Mouse (Mus musculus) G1E (cell line): Measurements from ENCODE around the gene Rit1.

Source experiments
- CTCF ChIP-seq: IDR thresholded peaks from 2 replicates; pipeline ENCODE4 v1.5.1; 2012; ENCODE audit warnings: low read depth, low read length, inconsistent platforms, mixed read lengths
- GATA1 ChIP-seq: IDR thresholded peaks from 2 replicates; pipeline ENCODE4 v1.6.1; 2012; ENCODE audit warnings: borderline replicate concordance, low read length, inconsistent platforms, mixed read lengths
- POLR2AphosphoS5 ChIP-seq: IDR thresholded peaks from 2 replicates; pipeline ENCODE4 v1.6.1; 2012; ENCODE audit warnings: low read depth, low read length, inconsistent platforms; ENCODE audit not compliant: insufficient replicate concordance
- TAL1 ChIP-seq: conservative IDR thresholded peaks from 2 replicates; pipeline ENCODE4 v1.6.1; 2012; ENCODE audit warnings: low read depth, low read length, inconsistent platforms, mixed read lengths

- no peak for TF ChIP-seq CTCF
- no peak for TF ChIP-seq POLR2AphosphoS5
- no peak for TF ChIP-seq TAL1
- no peak for TF ChIP-seq GATA1
These were observed 1.2 kb downstream of the Rit1 start for GRCm38 (mm10) chr3:88717831-88718230.
